Comparison of ENCODE assay signal across 8 mouse cellular contexts in the genomic region with DNA sequence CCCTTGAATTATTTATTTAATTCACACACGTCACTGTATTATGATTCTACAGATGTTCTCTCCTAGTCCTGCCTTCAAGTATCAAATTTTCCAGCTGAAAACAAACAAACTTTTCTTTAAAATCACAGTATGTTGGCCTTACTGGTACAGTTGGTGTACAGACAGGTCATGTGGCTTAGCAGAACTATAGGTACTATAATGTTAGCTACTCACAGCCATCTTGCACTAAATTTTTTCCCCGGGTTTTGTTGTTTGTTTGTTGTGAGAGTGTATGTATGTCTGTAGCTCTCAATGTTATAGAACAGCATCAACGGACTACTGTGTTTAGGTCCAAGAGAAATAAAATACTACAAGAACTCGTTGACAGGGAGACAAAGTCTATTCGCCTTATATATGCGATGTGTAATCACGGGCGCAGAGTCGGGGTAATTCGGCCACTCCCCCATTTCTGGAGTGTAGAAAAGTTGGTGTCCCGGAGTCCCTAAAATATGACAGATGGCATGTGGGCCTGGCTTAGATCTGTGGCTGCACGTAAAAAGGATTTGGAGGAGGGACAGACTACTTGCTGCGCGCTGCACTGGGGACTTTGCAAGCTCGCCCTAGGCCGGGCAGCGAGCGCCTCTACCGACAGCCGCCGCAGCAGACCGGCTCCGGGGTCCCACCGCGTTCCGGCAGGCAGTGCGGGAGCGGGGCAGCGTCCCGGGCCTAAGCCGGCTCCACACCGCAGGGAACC. TPM values are rescaled to one million over a fixed set of nuclear protein-coding genes. Genes with fewer than 3 reads are reported as not detected.
DNase-seq lines count a peak whose midpoint lies in the region; ATAC-seq and TF ChIP-seq lines count a peak whose summit lies in the region.

No protein-coding gene starts in this region.

- peak overlapping the region; percentile 83 for H3K4me2 ChIP-seq in heart, embryonic 16.5 days (ENCODE audit: low read depth, low read length)
- peak overlapping the region; percentile 63 for H3K4me2 ChIP-seq in forebrain, embryonic 12.5 days
- H3K4me2 ChIP-seq in liver, embryonic 12.5 days = peak overlapping the region; percentile 73
- H3K4me2 ChIP-seq in stomach, embryonic 16.5 days (ENCODE audit: low read depth, low read length) = peak overlapping the region; percentile 80

- H3K4me1 ChIP-seq in heart, embryonic 16.5 days (ENCODE audit: control insufficient read depth, insufficient read depth, low read length) = peaks cover 5% of the 10 kb centered on the region
- no peaks in the 10 kb centered on the region; a peak in 1 of 4 replicates for H3K4me1 ChIP-seq in MEL (ENCODE audit: control insufficient read depth in 1 of 2, insufficient read depth in 2 of 2, low read length in 2 of 2)
- H3K4me1 ChIP-seq in forebrain, embryonic 12.5 days = peaks cover 10% of the 10 kb centered on the region
- peaks cover 9% of the 10 kb centered on the region for H3K4me1 ChIP-seq in liver, embryonic 12.5 days
- H3K4me1 ChIP-seq in stomach, embryonic 16.5 days (ENCODE audit: control insufficient read depth, insufficient read depth, low read length) = peaks cover 5% of the 10 kb centered on the region; the same call in 1 of the 2 replicates

- peaks cover 18% of the 10 kb centered on the region for H3K36me3 ChIP-seq in heart, embryonic 16.5 days (ENCODE audit: control insufficient read depth, insufficient read depth)
- H3K36me3 ChIP-seq in MEL (ENCODE audit: control insufficient read depth in 1 of 2, insufficient read depth in 2 of 2, low read length in 2 of 2) = peaks cover 6 to 16% of the 10 kb centered on the region in 2 experiments
- peaks cover 26% of the 10 kb centered on the region for H3K36me3 ChIP-seq in forebrain, embryonic 12.5 days (replicated peaks)
- peaks cover 27% of the 10 kb centered on the region for H3K36me3 ChIP-seq in liver, embryonic 12.5 days
- H3K36me3 ChIP-seq in stomach, embryonic 16.5 days (ENCODE audit: control insufficient read depth, insufficient read depth, low read length) = peaks cover 18% of the 10 kb centered on the region

- no peak; the same call in 1 of the 2 replicates for TF ChIP-seq RAD21 in MEL (IDR thresholded peaks at IDR 0.05; ENCODE audit: low read depth, low read length)

- TF ChIP-seq CTCF in MEL (IDR thresholded peaks at IDR 0.05 in 2 of 3, conservative IDR thresholded peaks at IDR 0.05 in 1 of 3; ENCODE audit: control insufficient read depth in 1 of 3, insufficient read depth in 1 of 3, low read depth in 2 of 3, low read length in 3 of 3, poor library complexity in 1 of 3, severe bottlenecking in 1 of 3) = peak in 2 of 3 experiments; percentile 7 to 20; a peak in 2 of 6 replicates

- H3K79me2 ChIP-seq in MEL (ENCODE audit: control insufficient read depth, insufficient read depth, low read length, poor library complexity) = peaks cover 3% of the 10 kb centered on the region; the same call in 1 of the 2 replicates

- H3K27me3 ChIP-seq in heart, embryonic 16.5 days (ENCODE audit: control insufficient read depth, insufficient read depth, low read length) = no peaks in the 10 kb centered on the region
- no peaks in the 10 kb centered on the region for H3K27me3 ChIP-seq in MEL (ENCODE audit: control insufficient read depth in 1 of 2, insufficient read depth in 2 of 2, low read length in 2 of 2)
- H3K27me3 ChIP-seq in forebrain, embryonic 12.5 days = no peaks in the 10 kb centered on the region
- H3K27me3 ChIP-seq in liver, embryonic 12.5 days (replicated peaks) = no peaks in the 10 kb centered on the region
- H3K27me3 ChIP-seq in stomach, embryonic 16.5 days (ENCODE audit: control insufficient read depth, insufficient read depth, low read length) = no peaks in the 10 kb centered on the region

- peak overlapping the region; percentile 99 for H3K27ac ChIP-seq in heart, embryonic 16.5 days (ENCODE audit: low read length)
- peak overlapping the region; percentile 80 for H3K27ac ChIP-seq in MEL (ENCODE audit: control insufficient read depth, low read depth, low read length)
- H3K27ac ChIP-seq in forebrain, embryonic 12.5 days = peak overlapping the region; percentile 97
- peak overlapping the region; percentile 84 for H3K27ac ChIP-seq in liver, embryonic 12.5 days
- H3K27ac ChIP-seq in stomach, embryonic 16.5 days (ENCODE audit: low read length) = peak overlapping the region; percentile 99

- H3K9me3 ChIP-seq in heart, embryonic 16.5 days (replicated peaks; ENCODE audit: control insufficient read depth, low read length) = no peaks in the 10 kb centered on the region
- no peaks in the 10 kb centered on the region for H3K9me3 ChIP-seq in MEL (replicated peaks; ENCODE audit: insufficient read depth, low read length)
- H3K9me3 ChIP-seq in forebrain, embryonic 12.5 days = no peaks in the 10 kb centered on the region
- no peaks in the 10 kb centered on the region for H3K9me3 ChIP-seq in liver, embryonic 12.5 days (replicated peaks)
- no peaks in the 10 kb centered on the region for H3K9me3 ChIP-seq in stomach, embryonic 16.5 days (replicated peaks; ENCODE audit: control insufficient read depth, low read length)

- no peak for TF ChIP-seq EP300 in MEL (IDR thresholded peaks at IDR 0.05; ENCODE audit: low read depth in 1 of 2, low read length in 2 of 2)

- peak overlapping the region; percentile 98 for H3K9ac ChIP-seq in heart, embryonic 16.5 days (ENCODE audit: low read length)
- H3K9ac ChIP-seq in MEL (ENCODE audit: control insufficient read depth, low read depth, low read length, poor library complexity, severe bottlenecking) = peak overlapping the region; percentile 94
- peak overlapping the region; percentile 90 for H3K9ac ChIP-seq in forebrain, embryonic 12.5 days
- peak overlapping the region; percentile 81 for H3K9ac ChIP-seq in liver, embryonic 12.5 days
- H3K9ac ChIP-seq in stomach, embryonic 16.5 days (ENCODE audit: low read length) = peak overlapping the region; percentile 97

- H3K4me3 ChIP-seq in heart, embryonic 16.5 days (ENCODE audit: low read length) = peak overlapping the region; percentile 94
- peak overlapping the region; percentile 88 to 89 for H3K4me3 ChIP-seq in MEL (ENCODE audit: control insufficient read depth in 1 of 2, insufficient read depth in 1 of 2, low read depth in 2 of 2, low read length in 2 of 2)
- H3K4me3 ChIP-seq in forebrain, embryonic 12.5 days (replicated peaks) = peak overlapping the region; percentile 84
- peak overlapping the region; percentile 73 for H3K4me3 ChIP-seq in liver, embryonic 12.5 days
- H3K4me3 ChIP-seq in stomach, embryonic 16.5 days (replicated peaks; ENCODE audit: low read length) = peak overlapping the region; percentile 94

- intact Hi-C loops in heart, postnatal 10 days (cut with DNase I) = loop anchor here (5.0 kb wide), 2 partner anchors 314 to 384 kb away; a partner anchor contains a TSS

- no peak for TF ChIP-seq POLR2A in MEL (IDR thresholded peaks at IDR 0.05; ENCODE audit: control insufficient read depth in 1 of 2, insufficient read depth in 1 of 2, low read depth in 1 of 2, low read length in 2 of 2, poor library complexity in 1 of 2)

- 1% methylated on average over 32 of the region's 32 CpGs for WGBS in heart, embryonic 16.5 days
- WGBS in forebrain, embryonic 12.5 days = 3% methylated on average over 23 of the region's 32 CpGs
- 2% methylated on average over 32 of the region's 32 CpGs for WGBS in liver, embryonic 12.5 days (ENCODE audit: insufficient replicate concordance)
- 2% methylated on average over 32 of the region's 32 CpGs for WGBS in stomach, embryonic 16.5 days

- ATAC-seq in heart, embryonic 16.5 days (replicated peaks; ENCODE audit: extremely low read depth, insufficient read depth, low FRiP score) = peak; percentile 92
- ATAC-seq in forebrain, embryonic 12.5 days (ENCODE audit: low FRiP score) = peak; percentile 94
- peak; percentile 90 for ATAC-seq in liver, embryonic 12.5 days
- ATAC-seq in stomach, embryonic 16.5 days (ENCODE audit: insufficient read depth, low FRiP score) = peak; percentile 90

- no peak for DNase-seq in heart, postnatal 10 days
- peak; percentile 81 for DNase-seq in MEL (ENCODE audit: low read depth, low spot score)
- no peak for DNase-seq in cerebellum, postnatal 4 days (ENCODE audit: low spot score in 2 of 2)
- DNase-seq in spleen, adult 18-20 months = no peak

TF ChIP-seq in MEL, 35 proteins besides CTCF, POLR2A, EP300 and RAD21:
- TF ChIP-seq ETS1 (IDR thresholded peaks at IDR 0.05; ENCODE audit: low read depth, low read length) = no peak
- TF ChIP-seq USF2 (IDR thresholded peaks at IDR 0.05; ENCODE audit: borderline replicate concordance in 1 of 2, insufficient read depth in 1 of 2, low read depth in 1 of 2, low read length in 2 of 2) = no peak
- no peak for TF ChIP-seq TAL1 (IDR thresholded peaks at IDR 0.05; ENCODE audit: low read length)
- 0 out of 2 replicates have a peak, but pooled peaks have one; percentile 62 for TF ChIP-seq UBTF (IDR thresholded peaks at IDR 0.05; ENCODE audit: borderline replicate concordance, insufficient read depth, low read depth, low read length)
- TF ChIP-seq MXI1 (IDR thresholded peaks at IDR 0.05; ENCODE audit: low read depth, low read length) = peak; percentile 24; the same call in 1 of the 2 replicates
- TF ChIP-seq USF1 (IDR thresholded peaks at IDR 0.05; ENCODE audit: low read depth, low read length) = 0 out of 2 replicates have a peak, but pooled peaks have one; percentile 27
- no peak for TF ChIP-seq NELFE (IDR thresholded peaks at IDR 0.05; ENCODE audit: low read depth, low read length)

RNA-seq across cellular contexts. Expression of a gene that starts 0.5 kb away (rescaled TPM):
- 37.2 and 42.5 TPM in 2 replicates for polyA plus RNA-seq in heart, embryonic 16.5 days (2015; fragmentation: Nextera tagmentation; extraction: Ambion mirVana)
- total RNA-seq in heart, postnatal 10 days (2021) = 10 to 100 TPM; 31.2 to 35.4 TPM
- 17.3 and 20.4 TPM in 2 replicates for total RNA-seq in MEL (2012; rRNA removed)
- 100 to 1,000 TPM in 1 of 2 experiments, 10 to 100 TPM in 1; 24.7 to 344 TPM for polyA plus RNA-seq in MEL (2012; ENCODE audit: insufficient read depth in 1 of 2, insufficient read length in 2 of 2, low read depth in 1 of 2, low replicate concordance in 2 of 2, missing spikeins in 1 of 2)
- polyA plus RNA-seq in forebrain, embryonic 12.5 days (2016; fragmentation: Nextera tagmentation; extraction: Ambion mirVana) = 33.3 and 34.8 TPM in 2 replicates
- polyA plus RNA-seq in liver, embryonic 12.5 days (2016; fragmentation: Nextera tagmentation; extraction: Ambion mirVana) = 19.2 and 21.4 TPM in 2 replicates
- 42.9 and 46.7 TPM in 2 replicates for polyA plus RNA-seq in stomach, embryonic 16.5 days (2015; fragmentation: Nextera tagmentation; extraction: Ambion mirVana)

RNA-seq across cellular contexts. Expression of a gene that starts 38.4 kb away (rescaled TPM):
- not detected in 2 replicates for polyA plus RNA-seq in heart, embryonic 16.5 days (2015; fragmentation: Nextera tagmentation; extraction: Ambion mirVana)
- total RNA-seq in heart, postnatal 10 days (2021) = under 1 TPM in 1 of 2 experiments, not detected in 1; 0.38 TPM
- total RNA-seq in MEL (2012; rRNA removed) = not detected in 2 replicates
- not detected for polyA plus RNA-seq in MEL (2012; ENCODE audit: insufficient read depth in 1 of 2, insufficient read length in 2 of 2, low read depth in 1 of 2, low replicate concordance in 2 of 2, missing spikeins in 1 of 2)
- polyA plus RNA-seq in forebrain, embryonic 12.5 days (2016; fragmentation: Nextera tagmentation; extraction: Ambion mirVana) = not detected in 2 replicates
- polyA plus RNA-seq in liver, embryonic 12.5 days (2016; fragmentation: Nextera tagmentation; extraction: Ambion mirVana) = not detected in 2 replicates
- 0.55 and 0.63 TPM in 2 replicates for polyA plus RNA-seq in stomach, embryonic 16.5 days (2015; fragmentation: Nextera tagmentation; extraction: Ambion mirVana)
